Mouse (Mus musculus) retina, embryonic 14.5 days (tissue): ENCODE data around the gene Hras.
A peak's percentile ranks its signal among the peaks of the same experiment; 100 is the strongest.

Experiments used
- DNase-seq: peaks from one replicate; pipeline ENCODE4 v3.0.0-alpha.2; 2015; ENCODE audit warnings: low spot score

Hras gene

DNA sequence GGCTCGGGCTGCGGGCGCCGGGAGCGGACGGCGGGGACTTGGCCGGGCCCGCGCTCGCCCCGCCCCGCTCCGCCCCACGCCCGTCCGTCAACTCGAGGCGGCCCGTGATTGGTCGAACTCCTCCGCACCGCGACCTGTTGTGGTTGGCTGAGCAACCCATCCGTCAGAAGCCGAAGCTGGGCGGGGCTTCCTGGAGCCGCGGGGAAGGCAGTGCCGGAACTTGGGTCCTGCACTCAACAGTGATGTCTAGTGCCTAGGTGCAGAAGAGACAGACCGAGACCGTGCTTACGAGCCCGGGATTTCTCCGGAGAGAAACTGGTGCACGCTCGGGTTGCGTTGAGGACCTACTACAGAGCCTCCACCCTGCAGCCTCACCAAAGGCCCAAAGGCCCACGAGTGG lies at the start of gene Hras, which contains the start of gene Lrrc56:
Gene Hras, minus strand, starts transcription at position 58 of the 400 bp plus-strand sequence.
Gene Lrrc56, plus strand, starts transcription at position 210 of the 400 bp plus-strand sequence.
- peak; percentile 99 for DNase-seq

- DNase-seq, result no peak
Observed at GRCm38 (mm10) chr7:141231551-141231950, 37.7 kb upstream of the Hras start.

DNA sequence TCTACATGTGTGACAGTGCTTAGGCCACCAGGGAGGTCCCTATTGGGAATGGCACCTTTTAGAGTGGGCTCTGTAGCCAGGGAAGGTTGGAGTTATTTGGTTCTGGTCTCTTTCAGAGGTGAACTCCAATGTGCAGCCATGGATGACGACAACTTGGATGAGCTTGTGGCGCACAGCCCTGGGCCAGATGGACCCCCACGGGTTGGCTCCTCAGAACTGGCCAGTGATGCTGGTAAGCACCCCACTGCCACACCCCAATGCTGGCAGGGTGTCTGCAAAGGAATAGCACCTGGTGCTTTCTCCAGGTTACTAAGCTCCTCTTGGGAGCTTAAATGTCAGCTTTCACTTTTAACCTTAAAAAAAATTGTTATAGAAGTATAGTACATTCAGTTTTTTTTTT lies 37.3 kb upstream of the Hras start:
- no peak for DNase-seq

GRCm38 (mm10) chr7:141230570-141230969 lies 36.8 kb upstream of the Hras start:
- DNase-seq, result no peak

DNA sequence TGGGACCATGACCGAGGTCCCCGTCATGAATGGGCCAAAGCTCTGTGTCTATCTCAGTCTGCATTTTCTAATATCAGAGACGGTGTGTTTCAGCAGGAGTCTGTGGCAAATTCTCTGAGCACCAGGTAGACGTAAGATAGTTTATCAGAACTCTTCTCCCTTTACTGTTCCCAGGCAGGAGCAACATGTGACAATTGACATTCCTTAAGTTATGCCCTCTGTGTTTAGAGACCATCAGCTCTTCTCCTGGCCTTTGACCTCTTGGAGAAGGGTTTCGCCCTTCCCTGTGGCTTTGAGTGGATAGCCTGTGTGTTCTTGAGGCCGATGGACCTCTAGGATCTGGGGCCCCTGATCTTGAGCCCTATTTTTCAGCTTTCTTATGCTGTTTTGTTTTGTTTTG lies 35.9 kb upstream of the Hras start:
- no peak for DNase-seq

GRCm38 (mm10) chr7:141228279-141229067 lies 34.7 kb upstream of the Hras start, which contains the start of gene Phrf1:
Gene Phrf1, plus strand, starts transcription at chr7:141228784.
- DNase-seq, result peak; percentile 95

DNA sequence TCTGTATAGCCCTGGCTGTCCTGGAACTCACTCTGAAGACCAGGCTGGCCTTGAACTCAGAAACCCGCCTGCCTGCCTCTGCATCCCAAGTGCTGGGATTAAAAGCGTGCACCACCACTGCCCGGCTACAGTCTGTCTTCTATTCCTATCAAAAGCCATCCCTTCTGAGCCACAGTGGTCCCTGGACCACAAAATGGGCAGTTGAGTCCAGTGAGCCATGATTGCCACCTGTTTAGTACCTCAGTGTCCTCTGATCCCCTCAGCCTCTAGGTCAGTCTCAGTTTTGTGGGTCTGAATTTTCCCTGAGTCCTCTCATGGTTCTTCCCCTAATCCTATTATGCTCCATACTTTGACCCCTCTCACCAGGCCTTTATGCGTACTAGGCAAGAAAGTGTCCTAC lies 34.0 kb upstream of the Hras start:
- no peak for DNase-seq

DNA sequence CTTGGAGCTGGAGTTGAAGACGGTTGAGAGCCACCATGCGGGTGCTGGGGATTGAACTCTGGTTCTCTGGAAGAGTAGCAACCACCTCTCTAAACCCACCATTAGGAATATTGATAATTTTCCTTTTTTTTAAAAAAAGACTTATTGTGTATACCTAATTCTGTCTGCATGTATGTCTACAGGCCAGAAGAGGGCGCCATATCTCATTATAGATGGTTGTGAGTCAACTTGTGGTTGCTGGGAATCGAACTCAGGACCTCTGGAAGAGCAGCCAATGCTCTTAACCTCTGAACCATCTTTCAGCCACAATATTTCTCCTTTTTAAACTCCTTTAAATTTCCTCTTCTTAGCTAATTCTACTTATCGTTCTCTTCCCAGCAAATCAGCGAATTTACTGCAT lies 32.7 kb upstream of the Hras start:
- DNase-seq, result no peak

- no peak for DNase-seq
Observed at GRCm38 (mm10) chr7:141222696-141223215, 29.0 kb upstream of the Hras start.

GRCm38 (mm10) chr7:141222126-141222467 lies 28.3 kb upstream of the Hras start:
- DNase-seq, result no peak

- peak; percentile 99 for DNase-seq
Observed at GRCm38 (mm10) chr7:141221249-141222125, 27.7 kb upstream of the Hras start.

- no peak for DNase-seq
Observed at GRCm38 (mm10) chr7:141220377-141220776, 26.6 kb upstream of the Hras start.

DNA sequence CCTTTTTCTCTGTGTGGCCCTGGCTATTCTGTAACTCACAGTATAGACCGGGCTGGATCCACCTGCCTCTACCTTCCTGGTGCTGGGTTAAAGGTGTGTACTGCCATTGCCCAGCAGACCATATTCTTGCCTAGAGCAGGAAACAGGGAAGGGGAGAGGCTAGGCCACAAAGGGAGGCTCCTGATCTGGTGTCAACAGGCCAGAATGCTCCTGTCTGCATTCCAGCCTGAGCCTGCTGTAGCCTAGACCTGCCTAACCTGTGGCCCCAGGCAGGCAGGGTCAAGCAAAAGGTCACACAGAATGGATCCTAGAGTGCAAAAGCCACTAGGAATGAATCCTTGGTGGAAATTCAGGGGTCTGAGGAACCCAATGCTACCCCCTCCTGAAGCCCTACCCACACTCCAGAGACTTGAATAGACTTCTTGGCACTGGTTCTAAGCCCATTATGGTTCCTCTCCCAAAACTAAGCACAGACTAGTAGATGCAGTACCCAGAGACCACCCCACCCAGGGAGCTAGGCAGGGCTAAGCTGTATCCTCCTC lies 25.8 kb upstream of the Hras start:
- no peak for DNase-seq

- DNase-seq, result no peak
Observed at GRCm38 (mm10) chr7:141218557-141219133, 24.8 kb upstream of the Hras start.

DNA sequence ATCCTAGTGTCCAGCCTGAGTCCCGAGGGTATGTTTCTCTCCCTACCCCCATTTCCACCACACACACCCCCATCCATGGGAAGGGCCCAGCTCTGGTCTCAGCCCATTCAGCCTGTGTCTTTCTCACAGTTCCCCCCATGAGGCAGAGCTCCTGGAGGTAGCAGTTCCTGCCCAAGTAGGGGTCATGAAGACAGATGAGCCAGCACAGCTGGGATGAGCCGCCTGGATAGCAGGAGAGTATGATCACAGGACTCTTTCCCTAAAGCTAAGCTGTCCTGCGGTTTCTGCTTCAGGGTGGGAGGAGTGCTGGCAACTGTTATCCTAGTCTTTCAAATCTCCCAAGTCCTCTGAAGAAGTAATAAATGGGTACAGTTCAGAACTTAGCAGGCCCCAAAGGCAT lies 24.3 kb upstream of the Hras start:
- DNase-seq, result no peak

DNA sequence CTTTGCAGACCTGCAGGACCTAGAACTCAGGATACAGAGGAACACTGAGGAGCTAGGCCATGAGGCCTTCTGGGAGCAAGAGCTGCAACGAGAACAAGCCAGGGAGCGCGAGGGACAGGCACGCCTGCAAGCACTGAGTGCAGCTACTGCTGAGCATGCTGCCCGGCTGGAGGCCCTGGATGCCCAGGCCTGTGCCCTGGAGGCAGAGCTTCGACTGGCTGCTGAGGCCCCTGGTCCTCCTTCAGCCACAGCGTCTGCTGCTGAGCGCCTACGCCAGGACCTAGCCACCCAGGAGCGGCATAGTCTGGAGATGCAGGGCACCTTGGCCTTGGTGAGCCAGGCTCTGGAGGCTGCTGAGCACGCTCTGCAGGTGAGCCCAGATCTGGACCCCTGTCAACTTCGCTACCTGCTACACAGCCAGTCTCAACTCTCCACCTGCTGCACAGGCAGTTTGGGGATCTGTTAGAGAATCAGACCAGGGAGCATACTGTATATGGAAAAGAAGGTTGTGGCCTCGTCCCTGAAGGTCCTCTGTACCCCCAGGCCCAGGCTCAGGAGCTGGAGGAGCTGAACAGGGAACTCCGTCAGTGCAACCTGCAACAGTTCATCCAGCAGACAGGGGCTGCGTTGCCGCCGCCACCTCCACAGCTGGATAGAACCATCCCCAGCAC lies 23.7 kb upstream of the Hras start:
- DNase-seq, result no peak

DNA sequence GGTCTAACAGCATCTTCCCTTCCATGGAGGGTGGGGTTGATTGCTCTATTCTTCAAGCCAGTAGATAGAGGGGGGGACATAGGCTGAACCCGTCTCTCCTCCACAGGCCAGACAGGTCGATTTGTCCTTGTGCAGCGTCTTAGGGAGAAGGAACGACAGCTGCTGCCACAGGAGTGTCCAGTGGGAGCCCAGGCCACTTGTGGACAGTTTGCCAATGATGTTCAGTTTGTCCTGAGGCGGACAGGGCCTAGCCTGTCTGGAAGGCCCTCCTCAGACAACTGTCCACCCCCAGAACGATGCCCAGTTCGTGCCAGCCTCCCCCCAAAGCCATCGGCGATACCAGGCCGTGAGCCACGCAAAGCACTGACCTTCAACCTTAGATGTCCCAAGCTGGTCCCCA lies 23.1 kb upstream of the Hras start:
- no peak for DNase-seq

GRCm38 (mm10) chr7:141215880-141216733 lies 22.3 kb upstream of the Hras start:
- no peak for DNase-seq

DNA sequence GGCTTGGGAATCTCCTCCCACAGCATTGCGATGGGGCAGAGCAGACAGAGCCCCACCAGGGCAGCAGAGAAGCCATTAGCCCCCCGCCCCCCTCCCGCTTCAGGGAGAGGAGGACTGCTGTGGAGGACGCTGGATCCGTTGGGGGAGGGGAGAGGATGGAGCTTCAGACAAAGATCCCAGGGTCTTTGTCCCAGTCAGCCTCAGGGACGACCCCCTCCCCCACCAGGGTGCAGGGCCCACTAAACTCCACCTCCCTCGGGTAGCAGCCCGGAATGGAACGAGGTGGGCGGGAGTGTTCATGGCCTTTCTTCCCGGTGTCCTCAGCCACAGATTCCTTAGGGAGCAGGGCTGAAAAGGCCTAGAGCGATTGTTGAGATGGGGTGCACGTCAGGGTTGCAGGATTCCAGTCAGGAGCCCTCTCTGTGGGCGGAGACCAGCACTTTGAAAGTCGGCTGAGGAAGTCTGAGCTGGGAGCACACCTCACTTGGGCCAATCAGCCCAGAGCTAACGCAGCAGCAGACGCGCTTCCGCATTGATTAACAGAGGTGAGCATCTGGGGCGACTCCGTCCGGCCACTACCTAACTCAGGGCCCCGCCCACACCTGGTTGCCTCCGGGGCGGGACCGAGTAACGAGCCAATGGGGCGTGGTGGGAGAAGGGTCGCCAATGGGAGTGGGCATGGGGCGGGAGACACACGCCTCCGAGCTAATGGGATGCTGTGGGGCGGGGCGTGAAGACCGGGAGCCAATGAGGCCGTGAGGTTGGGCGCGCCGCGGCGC lies 21.5 kb upstream of the Hras start, which contains the start of gene Rassf7:
Gene Rassf7, plus strand, starts transcription at position 760 of the 779 bp plus-strand sequence.
- peak; percentile 94 for DNase-seq

- DNase-seq, result no peak
Observed at GRCm38 (mm10) chr7:141214310-141214709, 20.5 kb upstream of the Hras start.
